Mouse (Mus musculus) layer of hippocampus, adult 9-11 months (tissue): ENCODE data around the gene Prps1.
"Not testable (repeated sequence)": the region's sequence is repeated elsewhere in the genome, so short reads cannot be mapped to it uniquely, and the experiment has no call there.

Source experiments
- DNase-seq: peaks from one replicate; pipeline ENCODE4 v3.0.0; 2022

The Prps1 gene

GRCm38 (mm10) chrX:140501401-140502301 is 45.2 kb downstream of the Prps1 start:
- DNase-seq = no peak

GRCm38 (mm10) chrX:140503905-140504304 is 47.5 kb downstream of the Prps1 start:
- DNase-seq = peak; percentile 18

- DNase-seq = peak; percentile 29
Measured at GRCm38 (mm10) chrX:140505497-140506238, 49.3 kb downstream of the Prps1 start.

DNA sequence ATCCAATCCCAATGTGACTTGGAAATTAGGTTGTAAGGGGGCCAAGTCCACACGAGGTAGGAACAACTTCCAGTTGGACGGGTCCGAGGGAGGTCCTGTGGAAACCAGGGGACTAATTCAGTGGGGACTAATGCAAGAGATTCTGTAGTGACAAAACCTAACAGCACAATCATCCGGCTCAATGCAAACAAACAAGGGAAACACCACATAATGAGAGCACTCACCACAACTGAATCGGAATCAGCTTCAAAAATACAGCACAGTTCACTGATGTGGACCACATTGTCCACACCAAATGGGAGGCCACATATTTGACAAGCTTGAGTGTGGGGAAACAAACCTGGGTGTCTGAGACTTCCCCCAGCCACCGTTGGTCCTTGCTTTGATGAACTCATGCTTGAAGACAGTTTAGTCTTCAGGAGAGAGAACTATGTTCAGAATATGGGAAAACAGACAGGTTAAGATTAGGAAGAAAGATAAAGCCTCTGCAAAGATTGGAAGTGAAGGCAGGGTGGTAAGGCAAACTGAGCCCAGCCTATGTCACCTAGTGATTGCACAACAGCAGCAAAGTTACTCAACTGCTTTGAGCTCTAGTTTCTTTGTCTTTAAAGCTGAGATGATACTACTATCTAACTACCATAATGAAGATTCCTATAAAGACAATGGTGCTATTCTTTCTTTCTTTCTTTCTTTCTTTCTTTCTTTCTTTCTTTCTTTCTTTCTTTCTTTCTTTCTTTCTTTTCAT is 50.2 kb downstream of the Prps1 start:
- no peak for DNase-seq

DNA sequence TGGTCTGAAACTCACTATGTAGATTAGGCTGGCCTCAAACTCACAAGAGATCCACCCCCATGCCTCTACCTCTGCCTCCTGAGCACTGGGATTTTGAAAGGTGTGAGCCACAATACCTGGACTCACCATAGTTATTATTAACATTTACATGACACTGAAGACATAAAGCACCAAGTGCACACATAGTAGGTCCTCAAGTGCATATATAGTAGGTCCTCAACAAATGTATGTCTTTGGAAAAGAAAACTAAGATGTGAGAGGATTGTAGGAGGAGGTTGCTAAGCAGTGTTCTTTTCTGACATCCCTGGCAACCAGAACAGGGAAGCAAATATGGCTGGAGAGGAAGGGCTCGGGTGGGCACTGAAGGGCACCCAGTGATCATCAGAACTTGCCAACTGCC is 51.0 kb downstream of the Prps1 start:
- DNase-seq = no peak

DNA sequence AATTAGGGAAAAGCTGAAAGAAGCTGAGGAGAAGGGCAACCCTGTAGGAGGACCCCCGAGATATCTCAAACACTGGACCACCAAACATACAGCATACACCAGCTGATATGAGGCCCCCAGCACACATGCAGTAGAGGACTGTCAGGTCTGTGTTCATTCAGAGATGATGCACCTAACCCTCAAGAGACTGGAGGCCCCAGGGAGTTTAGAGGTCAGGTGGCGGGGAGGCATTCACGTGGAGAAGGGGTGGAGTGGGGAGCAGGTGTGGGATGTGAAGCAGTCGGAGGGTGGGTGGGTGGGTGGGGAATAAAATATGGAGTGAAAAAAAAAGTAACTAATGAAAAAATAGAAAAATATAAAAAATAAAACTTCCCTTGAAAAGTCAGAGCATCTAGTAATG is 52.4 kb downstream of the Prps1 start:
- not testable (repeated sequence) for DNase-seq

DNA sequence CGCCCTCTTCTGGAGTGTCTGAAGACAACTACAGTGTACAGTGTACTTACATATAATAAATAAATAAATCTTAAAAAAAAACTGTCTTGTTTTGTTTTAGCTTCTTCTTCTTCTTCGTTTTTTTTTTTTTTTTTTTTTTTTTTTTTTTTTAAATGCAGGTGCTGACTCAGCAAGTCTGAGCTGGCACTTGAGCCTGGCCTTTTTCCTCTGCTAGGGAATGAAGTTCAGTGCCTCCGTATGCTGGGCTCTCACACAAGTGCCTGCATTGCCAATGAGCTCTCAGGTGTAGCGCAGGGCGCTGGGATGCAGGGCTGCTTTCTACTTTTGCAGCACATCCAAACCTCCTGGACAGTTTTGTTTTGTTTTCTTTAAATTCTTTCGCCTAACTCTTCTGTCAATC is 53.4 kb downstream of the Prps1 start:
- no peak for DNase-seq

GRCm38 (mm10) chrX:140510696-140511429 is 54.5 kb downstream of the Prps1 start:
- DNase-seq = peak; percentile 67

DNA sequence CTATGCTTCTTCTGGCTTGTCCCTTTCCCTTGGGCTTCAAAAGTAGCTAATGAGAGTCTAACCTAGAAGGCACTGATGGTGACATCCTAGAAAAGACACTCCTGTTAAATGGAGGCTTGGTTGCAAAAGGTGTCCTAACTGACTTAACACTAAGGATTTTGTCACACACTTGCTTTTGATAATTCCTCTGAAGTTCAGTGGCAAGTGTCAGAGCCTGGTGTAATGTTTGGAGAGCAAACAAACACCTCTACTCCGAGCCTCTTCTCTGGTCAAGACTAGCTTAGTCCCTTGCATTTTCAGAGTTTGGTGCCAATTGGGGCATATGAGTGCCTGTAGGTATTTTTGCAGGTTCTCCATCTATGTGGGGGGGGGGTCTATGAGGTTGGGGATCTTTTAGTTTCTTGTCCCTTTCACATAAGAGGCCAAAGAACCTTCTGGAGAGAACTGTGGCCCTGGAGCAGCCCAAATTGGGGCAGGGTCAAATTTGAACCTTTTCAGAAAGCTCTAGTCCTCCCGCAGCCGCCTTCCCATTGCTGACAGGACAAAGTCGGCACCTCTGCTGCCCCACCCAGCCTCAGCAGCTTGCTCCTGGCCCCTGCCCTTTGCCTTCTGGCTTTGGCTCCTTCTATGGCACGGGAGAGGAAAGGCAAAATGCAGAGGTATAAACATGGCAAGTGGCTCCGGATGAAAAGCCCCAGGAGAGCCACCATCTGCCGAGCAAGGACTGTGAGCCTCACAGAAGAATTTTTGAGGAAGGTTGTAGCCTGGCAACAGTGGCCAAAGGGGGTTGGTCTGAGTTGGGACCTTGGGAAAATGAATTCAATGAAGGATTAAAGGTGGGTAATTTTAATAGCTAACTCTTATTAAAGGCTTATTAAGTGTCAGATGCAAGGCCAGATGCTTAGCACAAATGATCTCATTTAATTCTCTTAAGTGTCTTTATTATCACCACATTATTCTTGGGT is 55.6 kb downstream of the Prps1 start:
- no peak for DNase-seq

GRCm38 (mm10) chrX:140513379-140513778 is 57.0 kb downstream of the Prps1 start:
- DNase-seq = no peak

GRCm38 (mm10) chrX:140518351-140518750 is 61.9 kb downstream of the Prps1 start:
- DNase-seq = no peak

- DNase-seq = peak; percentile 92
Measured at GRCm38 (mm10) chrX:140520146-140521102, 64.0 kb downstream of the Prps1 start.

DNA sequence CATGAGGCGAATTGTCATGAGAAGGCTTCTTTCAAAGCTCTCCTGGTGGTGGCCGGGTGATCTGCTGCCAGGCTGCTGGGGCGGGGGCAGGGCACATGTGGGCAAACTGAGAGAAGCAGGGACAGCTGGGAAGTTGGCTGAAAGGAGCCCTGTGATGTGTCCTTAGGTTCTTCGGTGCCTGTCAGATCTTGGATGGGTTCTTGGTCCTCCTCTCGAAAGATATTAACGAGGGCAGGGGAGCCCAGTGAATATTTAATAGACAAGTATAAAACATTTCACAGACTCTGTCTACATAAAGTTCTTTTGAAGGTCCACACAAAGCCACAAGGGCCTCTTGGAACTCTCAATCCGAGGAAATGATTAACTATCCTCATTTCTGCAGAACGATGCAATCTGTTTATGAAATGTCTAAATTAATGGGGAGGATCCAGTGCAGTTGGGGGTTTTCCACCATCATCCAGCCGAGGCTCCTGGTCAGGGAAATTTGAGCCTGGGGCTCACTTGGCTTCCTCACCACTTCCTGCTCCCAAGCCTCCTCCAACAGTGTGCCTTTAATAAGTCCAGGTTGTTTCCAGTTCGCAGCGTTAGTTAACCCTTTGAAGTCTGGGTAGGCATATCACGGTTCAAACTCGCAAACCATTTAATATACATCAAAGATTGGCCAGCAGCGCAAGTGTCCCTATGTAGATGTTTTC is 65.8 kb downstream of the Prps1 start:
- no peak for DNase-seq

DNA sequence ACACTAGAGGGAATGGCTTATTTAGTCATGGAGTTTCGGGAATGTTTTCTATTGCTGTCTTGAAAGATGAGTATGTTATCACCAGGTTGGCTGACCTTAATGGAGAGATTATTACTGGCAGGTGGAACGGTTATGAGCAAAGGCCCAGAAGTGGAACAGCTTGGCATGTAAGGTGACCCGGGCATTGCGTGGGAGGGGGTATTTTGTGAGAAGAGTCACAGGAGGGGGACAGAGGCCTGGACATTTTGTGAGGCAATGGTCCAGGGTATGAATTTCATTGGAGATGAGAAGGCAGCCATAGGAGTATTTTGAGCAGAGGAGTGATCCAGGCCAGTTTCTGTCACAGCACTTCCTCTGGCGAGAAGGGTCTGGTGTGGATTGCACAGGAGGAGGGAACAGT is 67.8 kb downstream of the Prps1 start:
- DNase-seq = no peak
